Mouse (Mus musculus) layer of hippocampus, postnatal 10 days (tissue): ENCODE data around the gene Lcor. TPM values are rescaled to one million over a fixed set of nuclear protein-coding genes. Genes with fewer than 3 reads are reported as not detected.

ENCODE experiments used
- microRNA-seq, 2 experiments: library from miRNA; unstranded; fragments of <30 nt; microRNA quantifications; one replicate each; pipeline ENCODE4 v1.2.0; 2021
- total RNA-seq, 2 experiments: library from RNA; stranded (reverse); gene quantifications; 2 replicates each; pipeline ENCODE4 v1.2.3; 2021

Gene Lcor
- total RNA-seq, 2 experiments from 2014 or later = 17.0 to 18.1 TPM

Small RNAs within 50 kb of the gene (microRNA-seq; reads per million reads assigned to microRNA genes)
- gene Mir8091 = 0 reads per million in 2 experiments

Other genes starting within 250 kb of the Lcor start
- gene Tm9sf3, start 218.6 kb upstream of the Lcor start, total RNA-seq = 100 to 1,000 TPM; 138 TPM
- 1 to 10 TPM; 1.9 TPM for gene Pik3ap1, start 97.5 kb upstream of the Lcor start, total RNA-seq
- gene Gm340, start 99.7 kb downstream of the Lcor start, total RNA-seq = 10 to 100 TPM in 1 of 2 experiments, 1 to 10 TPM in 1; 9.4 to 11.4 TPM